Comparison of ENCODE assay signal across 34 mouse cellular contexts in the genomic region with DNA sequence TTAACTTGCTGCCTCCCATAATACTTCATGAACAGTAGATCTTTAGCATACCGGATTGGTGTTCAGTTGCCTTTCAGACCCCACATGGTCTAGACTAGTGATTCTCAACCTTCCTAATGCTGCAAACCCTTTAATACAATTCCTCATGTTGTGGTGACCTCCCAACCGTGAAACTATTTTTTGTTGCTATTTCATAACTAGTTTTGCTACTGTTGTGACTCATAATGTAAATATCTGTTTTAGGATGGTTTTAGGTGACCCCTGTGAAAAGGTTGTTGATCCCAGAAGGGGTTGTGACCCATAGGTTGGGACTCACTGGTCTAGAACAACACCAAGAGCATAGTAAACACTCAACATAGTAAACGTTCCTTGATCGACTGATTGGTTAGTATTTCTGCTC.
"Had no signal": no experiment of that assay in that cellular context is flagged by ENCODE, and none has a peak within 500 bp of the region (broad histone marks: within the 10 kb centered on the region; RNA-seq: fewer than 3 reads in every experiment).

No protein-coding gene starts in this region.

- H3K4me1 ChIP-seq: heart, embryonic 12.5 days; heart, embryonic 13.5 days; heart, embryonic 15.5 days had no signal

- ATAC-seq: hindbrain, embryonic 16.5 days; hindbrain, postnatal 0 days; inflammation-experienced regulatory T-cells, adult 6 months; intestine, embryonic 15.5 days; intestine, embryonic 16.5 days; intestine, postnatal 0 days had no signal

- H3K9ac ChIP-seq: heart, embryonic 12.5 days; heart, embryonic 13.5 days; heart, embryonic 15.5 days; hindbrain, embryonic 12.5 days; hindbrain, embryonic 13.5 days; hindbrain, embryonic 14.5 days; hindbrain, embryonic 15.5 days; intestine, embryonic 15.5 days; kidney, embryonic 15.5 days had no signal

- H3K36me3 ChIP-seq: heart, embryonic 10.5 days; heart, embryonic 12.5 days; heart, embryonic 13.5 days; heart, embryonic 15.5 days; hindbrain, embryonic 10.5 days; hindbrain, embryonic 12.5 days; hindbrain, embryonic 13.5 days; hindbrain, embryonic 15.5 days; intestine, embryonic 15.5 days; kidney, embryonic 15.5 days had no signal

- H3K27me3 ChIP-seq: heart, embryonic 12.5 days; heart, embryonic 13.5 days; heart, embryonic 15.5 days; hindbrain, embryonic 12.5 days; hindbrain, embryonic 13.5 days; hindbrain, embryonic 15.5 days; intestine, embryonic 15.5 days; kidney, embryonic 15.5 days had no signal

- DNase-seq: heart, postnatal 10 days; heart, postnatal 14 days; heart, postnatal 36 days; heart, postnatal 4 days; kidney, adult 11 months; kidney, adult 18-20 months; kidney, adult 2 months; kidney, adult 8-10 months; kidney, adult 9 months; kidney, postnatal 10 days; kidney, postnatal 14 days; kidney, postnatal 25 days; kidney, postnatal 36 days; kidney, postnatal 4 days; layer of hippocampus, adult 9-11 months; layer of hippocampus, postnatal 36 days had no signal

- H3K4me2 ChIP-seq: heart, embryonic 12.5 days; heart, embryonic 13.5 days; heart, embryonic 15.5 days; hindbrain, embryonic 12.5 days; hindbrain, embryonic 13.5 days; hindbrain, embryonic 14.5 days; hindbrain, embryonic 15.5 days; intestine, embryonic 15.5 days; kidney, embryonic 15.5 days had no signal

- H3K4me3 ChIP-seq: heart, embryonic 10.5 days; heart, embryonic 12.5 days; heart, embryonic 13.5 days; heart, embryonic 15.5 days; hindbrain, embryonic 10.5 days; hindbrain, embryonic 12.5 days; hindbrain, embryonic 13.5 days; hindbrain, embryonic 15.5 days; intestine, embryonic 15.5 days; kidney, embryonic 15.5 days; layer of hippocampus, adult 2 months had no signal

- H3K9me3 ChIP-seq: heart, embryonic 10.5 days; heart, embryonic 12.5 days; heart, embryonic 13.5 days; heart, embryonic 15.5 days; hindbrain, embryonic 10.5 days; hindbrain, embryonic 12.5 days; hindbrain, embryonic 13.5 days; hindbrain, embryonic 15.5 days; intestine, embryonic 15.5 days; kidney, embryonic 15.5 days had no signal

- H3K27ac ChIP-seq: heart, embryonic 10.5 days; heart, embryonic 13.5 days; heart, embryonic 15.5 days; hindbrain, embryonic 10.5 days; hindbrain, embryonic 12.5 days; hindbrain, embryonic 13.5 days; hindbrain, embryonic 14.5 days; hindbrain, embryonic 15.5 days; hindbrain, postnatal 0 days; intestine, embryonic 15.5 days; kidney, embryonic 15.5 days; kidney, postnatal 0 days; layer of hippocampus, adult 2 months had no signal
